Mouse (Mus musculus): Measurements from ENCODE around the gene Dagla. TPM values are rescaled to one million over a fixed set of nuclear protein-coding genes. Genes with fewer than 3 reads are reported as not detected.

The Dagla gene
- polyA plus RNA-seq, 1 experiment from 2014 or later, result 2.2 TPM

- Histone ChIP-seq H3K9me3 (no peaks in the 10 kb centered on the region), H3K4me1 (peaks cover 8% of the 10 kb centered on the region), H3K36me3 (replicated peaks) (peaks cover 81% of the 10 kb centered on the region), H3K4me3 (no peak overlapping the region), H3K27ac (replicated peaks) (no peak overlapping the region), H3K27me3 (replicated peaks; ENCODE audit: low read depth, poor library complexity, severe bottlenecking) (no peaks in the 10 kb centered on the region)
- 32% methylated on average over 3 of the region's 3 CpGs for WGBS
- peak; percentile 85 for DNase-seq (ENCODE audit: low spot score)
Observed at GRCm38 (mm10) chr19:10198723-10199122, 106.0 kb downstream of the Dagla start.

- WGBS, result 85% methylated on average over 2 of the region's 2 CpGs
- DNase-seq (ENCODE audit: low spot score), result no peak
- H3K27ac ChIP-seq (replicated peaks), result no peak overlapping the region
Observed at GRCm38 (mm10) chr19:10198286-10198685, 106.4 kb downstream of the Dagla start.

GRCm38 (mm10) chr19:10197130-10197529, 107.5 kb downstream of the Dagla start:
- WGBS, result 94% methylated on average over 4 of the region's 4 CpGs
- Histone ChIP-seq H3K27me3 (replicated peaks; ENCODE audit: low read depth, poor library complexity, severe bottlenecking) (no peaks in the 10 kb centered on the region), H3K36me3 (replicated peaks) (peaks cover 97% of the 10 kb centered on the region), H3K27ac (replicated peaks) (no peak overlapping the region), H3K9me3 (no peaks in the 10 kb centered on the region), H3K4me3 (no peak overlapping the region), H3K4me1 (no peaks in the 10 kb centered on the region)
- DNase-seq (ENCODE audit: low spot score), result no peak

More at GRCm38 (mm10) chr19:10198286-10198685, 106.4 kb downstream of the Dagla start:
- Histone ChIP-seq H3K36me3 (replicated peaks) (peaks cover 85% of the 10 kb centered on the region), H3K27me3 (replicated peaks; ENCODE audit: low read depth, poor library complexity, severe bottlenecking) (no peaks in the 10 kb centered on the region), H3K4me1 (peaks cover 8% of the 10 kb centered on the region), H3K4me3 (no peak overlapping the region), H3K9me3 (no peaks in the 10 kb centered on the region)

Other genes with a start within 250 kb of the Dagla start
- 160 and 165 TPM in 2 replicates for gene Fads2, start 203.1 kb downstream of the Dagla start, polyA plus RNA-seq (2016; fragmentation: Nextera tagmentation; extraction: Ambion mirVana)
- 151 and 156 TPM in 2 replicates for gene Fads1, start 122.0 kb downstream of the Dagla start, polyA plus RNA-seq (2016; fragmentation: Nextera tagmentation; extraction: Ambion mirVana)
- gene Tmem258, start 100.9 kb downstream of the Dagla start, polyA plus RNA-seq (2016; fragmentation: Nextera tagmentation; extraction: Ambion mirVana), result 379 and 394 TPM in 2 replicates
- 183 and 199 TPM in 2 replicates for gene Fen1, start 100.7 kb downstream of the Dagla start, polyA plus RNA-seq (2016; fragmentation: Nextera tagmentation; extraction: Ambion mirVana)
- 4.2 TPM in 2 replicates for gene Myrf, start 64.1 kb downstream of the Dagla start, polyA plus RNA-seq (2016; fragmentation: Nextera tagmentation; extraction: Ambion mirVana)
- gene Syt7, start 84.2 kb upstream of the Dagla start, polyA plus RNA-seq (2016; fragmentation: Nextera tagmentation; extraction: Ambion mirVana), result 0.44 and 0.64 TPM in 2 replicates
- gene Lrrc10b, start 152.6 kb upstream of the Dagla start, polyA plus RNA-seq (2016; fragmentation: Nextera tagmentation; extraction: Ambion mirVana), result 0.29 and 0.52 TPM in 2 replicates
- gene Ppp1r32, start 178.1 kb upstream of the Dagla start, polyA plus RNA-seq (2016; fragmentation: Nextera tagmentation; extraction: Ambion mirVana), result 0.29 and 0.39 TPM in 2 replicates
- gene Cpsf7, start 220.4 kb upstream of the Dagla start, polyA plus RNA-seq (2016; fragmentation: Nextera tagmentation; extraction: Ambion mirVana), result 54.5 and 55.3 TPM in 2 replicates
- 62.2 and 64.0 TPM in 2 replicates for gene Sdhaf2, start 221.3 kb upstream of the Dagla start, polyA plus RNA-seq (2016; fragmentation: Nextera tagmentation; extraction: Ambion mirVana)

Data from embryonic facial prominence, embryonic 10.5 days (tissue).